Mouse (Mus musculus) heart, adult 2 months (tissue): ENCODE measurements around the gene Bcl6. TPM values are rescaled to one million over a fixed set of nuclear protein-coding genes. Genes with fewer than 3 reads are reported as not detected.

Source experiments
- DNase-seq, 2 experiments: peaks; one replicate each; pipeline ENCODE4 v3.0.0; 2021
- H3K27ac ChIP-seq: fragments of 200-600 bp; 2 replicates; pipeline ENCODE4 v1.8.1; 2022
- H3K27me3 ChIP-seq: fragments of 200-500 bp; 2 replicates; pipeline ENCODE4 v1.6.1; 2012; ENCODE audit warnings: mild to moderate bottlenecking, low read length, inconsistent platforms, mixed read lengths; ENCODE audit not compliant: control insufficient read depth, insufficient read depth
- H3K36me3 ChIP-seq: fragments of 200-500 bp; 2 replicates; pipeline ENCODE4 v1.6.1; 2012; ENCODE audit warnings: low read length, inconsistent platforms; ENCODE audit not compliant: control insufficient read depth, insufficient read depth
- H3K4me1 ChIP-seq: fragments of 200-500 bp; 2 replicates; pipeline ENCODE4 v1.6.1; 2011; ENCODE audit warnings: low read length; ENCODE audit not compliant: control insufficient read depth, insufficient read depth
- H3K4me3 ChIP-seq: fragments of 200-600 bp; 2 replicates; pipeline ENCODE4 v1.8.1; 2022
- H3K79me2 ChIP-seq: fragments of 200-500 bp; replicated peaks from 2 replicates; pipeline ENCODE4 v1.6.1; 2012; ENCODE audit warnings: mild to moderate bottlenecking, inconsistent platforms, low read length, moderate library complexity, mixed read lengths; ENCODE audit not compliant: control insufficient read depth, insufficient read depth
- H3K9ac ChIP-seq: fragments of 200-500 bp; 2 replicates; pipeline ENCODE4 v1.6.1; 2012; ENCODE audit warnings: low read depth, mild to moderate bottlenecking, control low read depth, inconsistent platforms, low read length, mixed read lengths
- CTCF ChIP-seq: fragments of 200-600 bp; IDR thresholded peaks from 2 replicates; pipeline ENCODE4 v1.8.1; 2022; ENCODE audit warnings: antibody characterized with exemption, mild to moderate bottlenecking, moderate library complexity
- EP300 ChIP-seq: fragments of 200-500 bp; IDR thresholded peaks from 2 replicates; pipeline ENCODE4 v1.6.1; 2011; ENCODE audit warnings: low read depth, low read length, control low read depth; ENCODE audit not compliant: insufficient read depth
- POLR2A ChIP-seq: fragments of 200-500 bp; IDR thresholded peaks from 2 replicates; pipeline ENCODE4 v1.6.1; 2011; ENCODE audit warnings: mild to moderate bottlenecking, low read depth, low read length, control low read depth; ENCODE audit not compliant: insufficient read depth
- WGBS: fragments of 180-500 bp; shearing (Covaris S2); methylation state at CpG from one replicate; pipeline ENCODE4 v1.1.7; 2018; 5-methylcytosine and 5-hydroxymethylcytosine counted together
- intact Hi-C: fragments of 180-260 bp; cut with DNase I; formaldehyde crosslinking; loops from one replicate; pipeline ENCODE4 v1.15.1; 2025
- polyA plus RNA-seq: library from polyadenylated mRNA; depleted of rRNA; stranded (reverse); fragments of >200 nt; gene quantifications from 2 replicates; pipeline ENCODE4 v1.2.3, GENCODE M21; 2012
- total RNA-seq, 2 experiments: library from RNA; stranded (reverse); gene quantifications; 2 replicates each; pipeline ENCODE4 v1.2.3; 2021

Gene Bcl6
- total and polyA plus RNA-seq, 3 experiments, result 15.4 to 21.7 (median 16.5) TPM

- no peak for TF ChIP-seq POLR2A
- TF ChIP-seq EP300, result no peak
- no peak for TF ChIP-seq CTCF
- Histone ChIP-seq H3K36me3 (no peaks in the 10 kb centered on the region; the same call in 1 of the 2 replicates), H3K4me3 (no peak overlapping the region), H3K79me2 (no peaks in the 10 kb centered on the region), H3K27me3 (no peaks in the 10 kb centered on the region), H3K9ac (no peak overlapping the region), H3K4me1 (peaks cover 4% of the 10 kb centered on the region), H3K27ac (no peak overlapping the region)
- intact Hi-C loops, result no loop called here
- DNase-seq, result no peak
- 75% methylated on average over 7 of the region's 7 CpGs for WGBS
These were observed 7.7 kb upstream of the Bcl6 start for GRCm38 (mm10) chr16:23996342-23996741.

- H3K4me1 ChIP-seq, result peaks cover 4% of the 10 kb centered on the region
- intact Hi-C loops, result loop anchor here (5.0 kb wide), 1 partner anchor 189 kb away; no protein-coding TSS in a partner anchor
- TF ChIP-seq POLR2A (no peak), CTCF (no peak), EP300 (no peak)
- no peaks in the 10 kb centered on the region for H3K27me3 ChIP-seq
- peak overlapping the region; percentile 62 for H3K27ac ChIP-seq
- no peaks in the 10 kb centered on the region; the same call in 1 of the 2 replicates for H3K36me3 ChIP-seq
- peak; percentile 26 to 30 for DNase-seq
- WGBS, result 36% methylated on average over 17 of the region's 17 CpGs
- no peak overlapping the region for H3K4me3 ChIP-seq
- no peaks in the 10 kb centered on the region for H3K79me2 ChIP-seq
- no peak overlapping the region for H3K9ac ChIP-seq
These were observed 5.0 kb upstream of the Bcl6 start for GRCm38 (mm10) chr16:23993351-23994321.

- TF ChIP-seq EP300 (no peak), POLR2A (no peak), CTCF (no peak)
- intact Hi-C loops, result loop anchor here (1.0 to 5.0 kb wide), 2 partner anchors 190 to 401 kb away; partner anchors contain the start of gene Lpp
- Histone ChIP-seq H3K79me2 (no peaks in the 10 kb centered on the region), H3K4me1 (peaks cover 4% of the 10 kb centered on the region), H3K36me3 (no peaks in the 10 kb centered on the region; the same call in 1 of the 2 replicates), H3K9ac (no peak overlapping the region), H3K4me3 (no peak overlapping the region), H3K27ac (peak overlapping the region; percentile 99), H3K27me3 (no peaks in the 10 kb centered on the region)
- 86% methylated on average over 14 of the region's 14 CpGs for WGBS
- DNase-seq, result no peak
These were observed 3.4 kb upstream of the Bcl6 start for GRCm38 (mm10) chr16:23991846-23992580.

DNA sequence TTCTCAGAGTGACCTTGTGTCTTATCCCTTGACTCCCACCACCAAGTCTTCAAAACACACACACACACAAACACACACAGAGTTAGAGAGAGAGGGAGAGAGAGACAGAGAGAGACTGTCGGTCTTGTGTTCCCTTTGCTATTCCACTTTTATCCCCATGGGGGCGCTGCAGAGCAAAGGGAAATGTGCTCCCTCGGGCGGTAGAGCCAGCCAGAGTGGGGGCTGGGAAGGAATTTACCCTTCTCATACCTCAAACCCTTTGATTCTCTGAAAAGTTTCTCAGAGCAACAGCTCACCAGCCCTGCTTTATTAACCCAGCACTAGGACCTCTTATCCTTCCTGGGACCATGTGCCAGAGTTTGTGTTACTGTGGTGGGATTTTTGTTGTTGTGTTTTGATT, 2.5 kb upstream of the Bcl6 start:
- peak; percentile 68; the same call in 1 of the 2 replicates for TF ChIP-seq EP300
- TF ChIP-seq POLR2A, result no peak
- peak; percentile 94 for TF ChIP-seq CTCF
- Histone ChIP-seq H3K4me3 (peak overlapping the region; percentile 76; the same call in 1 of the 2 replicates), H3K27me3 (no peaks in the 10 kb centered on the region; the same call in 1 of the 2 replicates), H3K27ac (peak overlapping the region; percentile 99), H3K36me3 (no peaks in the 10 kb centered on the region; the same call in 1 of the 2 replicates), H3K79me2 (no peaks in the 10 kb centered on the region), H3K9ac (no peak overlapping the region), H3K4me1 (peaks cover 4% of the 10 kb centered on the region; the same call in 1 of the 2 replicates)
- peak; percentile 86 to 87 for DNase-seq
- intact Hi-C loops, result loop anchor here (1.0 to 5.0 kb wide), 2 partner anchors 191 to 402 kb away; partner anchors contain the start of gene Lpp
- WGBS, result 2% methylated on average over 4 of the region's 4 CpGs

GRCm38 (mm10) chr16:23990161-23990970, 1.7 kb upstream of the Bcl6 start:
- Histone ChIP-seq H3K9ac (peak overlapping the region; percentile 47), H3K4me3 (peak overlapping the region; percentile 76), H3K27me3 (no peaks in the 10 kb centered on the region; the same call in 1 of the 2 replicates), H3K79me2 (no peaks in the 10 kb centered on the region), H3K36me3 (no peaks in the 10 kb centered on the region; the same call in 1 of the 2 replicates), H3K4me1 (peaks cover 4% of the 10 kb centered on the region; the same call in 1 of the 2 replicates), H3K27ac (peak overlapping the region; percentile 99)
- intact Hi-C loops, result loop anchor here (5.0 kb wide), 1 partner anchor 192 kb away; no protein-coding TSS in a partner anchor
- 42% methylated on average over 11 of the region's 11 CpGs for WGBS
- TF ChIP-seq CTCF (no peak), EP300 (no peak), POLR2A (no peak)
- no peak for DNase-seq
